Mouse (Mus musculus) heart, adult 2 months (tissue): ENCODE measurements around the gene Kiz.

Experiments used
- EP300 ChIP-seq: fragments of 200-500 bp; IDR thresholded peaks from 2 replicates; pipeline ENCODE4 v1.6.1; 2011; ENCODE audit warnings: low read depth, low read length, control low read depth; ENCODE audit not compliant: insufficient read depth
- POLR2A ChIP-seq: fragments of 200-500 bp; IDR thresholded peaks from 2 replicates; pipeline ENCODE4 v1.6.1; 2011; ENCODE audit warnings: mild to moderate bottlenecking, low read depth, low read length, control low read depth; ENCODE audit not compliant: insufficient read depth

DNA sequence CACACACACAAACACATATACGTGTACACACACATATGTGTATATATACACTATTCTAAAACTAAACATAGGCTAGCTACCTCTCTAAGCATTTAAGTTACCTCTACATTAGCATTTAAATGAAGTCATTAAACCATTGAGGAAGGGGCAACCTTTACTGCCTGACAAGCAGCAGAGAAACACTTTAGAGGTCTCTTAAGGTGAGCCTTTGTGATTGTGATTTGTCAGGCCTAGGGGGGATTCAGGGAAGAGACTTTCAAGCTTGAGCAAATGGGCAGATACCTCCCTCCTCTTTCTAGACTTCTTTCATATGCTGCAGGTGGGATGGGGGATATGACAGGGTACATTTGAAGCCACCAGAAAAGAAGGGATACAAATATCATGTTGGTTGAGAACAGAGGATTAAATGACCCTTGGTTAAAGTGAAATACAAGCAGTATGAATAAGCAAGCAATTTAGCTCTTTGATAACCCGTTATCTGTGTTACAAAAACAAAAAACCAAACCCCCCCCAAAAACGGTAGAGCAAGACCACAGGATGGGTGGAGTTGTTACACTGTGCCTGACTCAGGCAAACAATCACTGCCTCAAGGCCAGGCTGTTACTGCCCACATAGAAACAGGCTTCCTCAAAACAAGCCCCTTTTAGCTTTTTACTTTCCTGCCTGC lies 155.9 kb downstream of the Kiz start:
- TF ChIP-seq EP300 (no peak), POLR2A (no peak)
